Mouse (Mus musculus) cerebellum, adult 8-10 months (tissue): ENCODE measurements around the gene Krt83.
"Not testable (repeated sequence)": the region's sequence is repeated elsewhere in the genome, so short reads cannot be mapped to it uniquely, and the experiment has no call there.

Experiments used
- DNase-seq: peaks from one replicate; pipeline ENCODE4 v3.0.0; 2022

The Krt83 gene

GRCm38 (mm10) chr15:101491431-101491830, at the start of gene Krt83:
Gene Krt83, minus strand, starts transcription at chr15:101491512.
- DNase-seq = no peak

GRCm38 (mm10) chr15:101538580-101538900, 47.2 kb upstream of the Krt83 start:
- no peak for DNase-seq

- DNase-seq = no peak
Measured at GRCm38 (mm10) chr15:101537864-101538579, 46.7 kb upstream of the Krt83 start.

- no peak for DNase-seq
Measured at GRCm38 (mm10) chr15:101536054-101536850, 44.9 kb upstream of the Krt83 start.

- DNase-seq = no peak
Measured at GRCm38 (mm10) chr15:101532720-101533119, 41.4 kb upstream of the Krt83 start, which contains the start of gene Krt84. Gene Krt84, minus strand, starts transcription at chr15:101532820.

GRCm38 (mm10) chr15:101522556-101523232, 31.4 kb upstream of the Krt83 start:
- no peak for DNase-seq

- peak; percentile 58 for DNase-seq
Measured at GRCm38 (mm10) chr15:101519792-101520191, 28.5 kb upstream of the Krt83 start.

- DNase-seq = not testable (repeated sequence)
Measured at GRCm38 (mm10) chr15:101517161-101517560, 25.8 kb upstream of the Krt83 start, which contains the start of gene Gm49425. Gene Gm49425, minus strand, starts transcription at chr15:101517261.

- no peak for DNase-seq
Measured at GRCm38 (mm10) chr15:101508247-101508646, 16.9 kb upstream of the Krt83 start.

- DNase-seq = no peak
Measured at GRCm38 (mm10) chr15:101506896-101507758, 15.8 kb upstream of the Krt83 start.

- DNase-seq = peak; percentile 7
Measured at GRCm38 (mm10) chr15:101497181-101497580, 5.9 kb upstream of the Krt83 start.

GRCm38 (mm10) chr15:101495266-101495665, 4.0 kb upstream of the Krt83 start:
- DNase-seq = no peak

GRCm38 (mm10) chr15:101494203-101494602, 2.9 kb upstream of the Krt83 start:
- DNase-seq = no peak

- no peak for DNase-seq
Measured at GRCm38 (mm10) chr15:101493713-101494112, 2.4 kb upstream of the Krt83 start.

- DNase-seq = no peak
Measured at GRCm38 (mm10) chr15:101492718-101493117, 1.4 kb upstream of the Krt83 start.

- DNase-seq = no peak
Measured at GRCm38 (mm10) chr15:101485911-101486635, 5.2 kb downstream of the Krt83 start.

- no peak for DNase-seq
Measured at GRCm38 (mm10) chr15:101484939-101485338, 6.4 kb downstream of the Krt83 start.

GRCm38 (mm10) chr15:101483646-101484045, 7.7 kb downstream of the Krt83 start:
- no peak for DNase-seq

GRCm38 (mm10) chr15:101482056-101482455, 9.3 kb downstream of the Krt83 start:
- DNase-seq = no peak

- DNase-seq = no peak
Measured at GRCm38 (mm10) chr15:101479666-101480060, 11.6 kb downstream of the Krt83 start.

- peak; percentile 12 for DNase-seq
Measured at GRCm38 (mm10) chr15:101479007-101479665, 12.2 kb downstream of the Krt83 start.
